Mouse (Mus musculus): ENCODE measurements around the gene Arsj.
A peak's percentile ranks its signal among the peaks of the same experiment; 100 is the strongest.

The Arsj gene

DNA sequence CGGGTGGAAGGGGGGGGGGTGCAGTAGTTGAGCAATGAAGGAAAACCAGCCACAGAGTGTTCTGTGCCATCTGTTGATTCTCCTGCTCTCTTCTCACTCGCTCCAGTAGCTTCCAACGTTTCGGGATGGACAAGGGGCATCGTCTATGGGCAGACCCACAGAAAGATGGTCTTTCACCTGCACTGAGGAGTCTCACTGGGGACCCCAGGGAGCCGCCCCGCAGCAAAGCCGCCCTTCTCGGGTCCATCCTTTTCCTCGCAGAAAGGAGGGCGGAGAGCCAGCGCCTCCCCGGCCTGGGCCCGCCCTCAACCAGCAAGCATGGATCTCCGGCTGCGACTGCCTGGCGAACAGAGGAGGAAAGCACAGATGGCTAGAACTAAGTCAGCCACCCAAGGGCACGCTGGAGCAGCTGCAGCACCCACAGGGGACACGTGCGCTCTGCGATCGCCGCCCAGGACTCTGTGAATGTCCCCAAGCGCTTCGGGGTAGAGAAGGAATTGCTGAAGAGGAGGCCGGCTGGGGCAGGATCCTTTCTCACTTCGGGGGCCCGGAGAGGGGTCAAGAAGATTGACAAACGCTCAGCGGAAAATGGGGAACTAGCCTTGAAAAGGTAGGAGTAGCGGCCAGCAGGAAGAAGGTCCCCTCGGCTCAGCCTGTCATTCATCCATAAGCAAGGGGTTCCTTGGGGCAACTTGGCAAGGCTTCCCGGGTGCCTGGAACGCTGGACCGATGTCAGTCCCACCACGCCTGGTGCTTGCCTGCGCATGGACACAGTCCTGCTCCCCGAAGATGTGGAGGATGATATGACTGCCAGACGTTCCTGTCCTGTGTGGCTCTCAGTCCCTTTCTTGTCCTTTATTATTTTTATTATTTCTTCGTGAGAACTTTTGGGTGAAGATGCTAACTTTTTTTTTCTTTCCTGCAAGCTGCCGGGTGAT lies at the start of gene Arsj:
Gene Arsj, plus strand, starts transcription at position 117 of the 938 bp plus-strand sequence.
- peak; percentile 68 for DNase-seq (ENCODE audit: low spot score)

DNA sequence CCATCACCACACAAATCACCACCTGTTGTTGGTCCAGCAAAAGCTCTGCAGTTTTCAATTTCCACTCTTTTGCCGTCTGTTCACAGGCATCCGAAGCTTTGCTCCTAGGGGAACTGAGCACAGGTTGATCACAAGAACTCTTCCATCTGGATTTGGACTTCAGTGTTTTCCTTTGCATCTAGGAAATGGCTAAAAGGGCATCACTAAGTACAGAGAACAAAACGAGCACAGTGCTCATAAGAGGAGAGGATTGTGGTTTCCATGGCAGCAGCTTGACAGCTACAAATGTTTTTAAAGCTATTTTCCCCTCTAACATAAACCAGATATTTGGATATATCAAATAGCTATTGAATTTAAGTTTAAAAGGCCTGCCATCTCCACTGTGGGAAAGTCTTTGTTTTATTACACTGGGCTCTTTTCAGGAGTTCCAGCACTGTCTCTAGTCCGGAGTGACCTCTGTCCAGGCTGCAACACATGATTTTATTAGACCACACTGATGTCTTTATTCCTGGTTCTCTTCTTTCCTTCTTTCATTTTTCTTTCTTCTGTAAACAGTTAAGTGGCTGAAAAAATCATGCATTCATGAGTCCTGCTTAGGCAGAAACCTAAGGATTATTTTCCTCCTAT lies 38.5 kb upstream of the Arsj start:
- no peak for DNase-seq (ENCODE audit: low spot score)

DNA sequence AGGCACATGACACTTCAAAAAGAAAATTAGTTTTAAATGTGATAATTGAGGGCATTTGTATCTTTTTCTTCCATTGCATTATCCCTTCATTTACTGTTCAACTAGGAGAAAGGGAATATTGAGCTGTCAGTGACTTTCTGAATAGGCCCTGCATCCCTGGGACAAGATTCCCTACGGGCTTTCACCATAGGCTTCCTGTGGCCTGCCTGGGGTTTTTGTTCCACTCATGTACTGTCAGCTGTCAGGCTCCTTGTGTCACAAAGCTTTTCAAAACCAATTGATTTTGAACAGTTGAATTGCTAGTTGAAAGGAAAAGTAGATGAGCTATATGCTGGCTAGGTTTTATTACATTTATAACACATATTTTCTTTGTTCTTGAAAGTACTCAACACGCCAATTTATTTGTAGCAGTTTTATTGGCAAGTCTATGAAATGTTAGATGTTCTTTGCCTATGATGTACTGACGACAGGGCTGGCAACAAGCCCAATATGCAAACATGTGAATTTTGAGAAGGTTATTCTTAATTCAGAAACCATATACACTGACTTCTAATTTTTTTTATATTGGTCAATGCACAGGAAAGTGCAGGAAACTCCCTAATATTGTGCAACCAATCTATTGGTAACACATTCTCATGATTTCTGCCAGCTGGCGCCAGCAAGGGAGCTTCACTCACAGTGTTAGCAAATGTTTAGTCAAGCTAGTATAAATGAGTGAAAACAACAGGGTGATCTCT lies 37.4 kb upstream of the Arsj start:
- DNase-seq (ENCODE audit: low spot score): no peak

DNA sequence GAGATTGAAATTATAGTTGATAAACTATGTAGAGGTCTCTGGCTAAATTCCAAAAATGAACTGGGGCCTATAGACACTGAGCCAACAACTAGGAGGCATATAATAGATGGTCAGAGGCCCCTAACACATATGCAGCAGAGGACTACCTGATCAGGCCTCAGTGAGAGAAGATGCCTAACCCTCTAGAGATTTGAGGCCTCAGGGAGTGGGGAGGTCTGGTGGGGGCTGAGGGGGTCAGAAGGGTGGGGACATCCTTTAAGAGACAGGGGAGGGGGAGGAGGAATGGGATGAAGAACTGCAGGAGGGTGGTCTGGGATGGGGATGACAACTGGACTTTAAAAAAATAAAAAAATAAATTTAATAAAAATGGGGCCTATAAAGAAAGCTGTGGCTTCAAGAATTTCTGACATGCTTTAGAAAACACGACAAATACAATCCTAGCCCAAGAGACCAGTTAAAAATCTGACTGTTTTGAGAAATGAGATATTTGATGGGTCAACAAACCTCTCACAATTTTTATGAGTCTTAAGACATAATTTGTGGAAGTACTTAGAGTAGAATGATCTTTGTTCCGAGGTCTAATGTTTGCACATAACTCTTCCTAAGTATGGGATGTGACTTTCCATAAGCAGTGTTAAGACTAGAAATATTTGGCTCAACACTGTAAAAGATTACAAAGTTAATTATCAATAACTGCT lies 36.7 kb upstream of the Arsj start:
- no peak for DNase-seq (ENCODE audit: low spot score)

DNA sequence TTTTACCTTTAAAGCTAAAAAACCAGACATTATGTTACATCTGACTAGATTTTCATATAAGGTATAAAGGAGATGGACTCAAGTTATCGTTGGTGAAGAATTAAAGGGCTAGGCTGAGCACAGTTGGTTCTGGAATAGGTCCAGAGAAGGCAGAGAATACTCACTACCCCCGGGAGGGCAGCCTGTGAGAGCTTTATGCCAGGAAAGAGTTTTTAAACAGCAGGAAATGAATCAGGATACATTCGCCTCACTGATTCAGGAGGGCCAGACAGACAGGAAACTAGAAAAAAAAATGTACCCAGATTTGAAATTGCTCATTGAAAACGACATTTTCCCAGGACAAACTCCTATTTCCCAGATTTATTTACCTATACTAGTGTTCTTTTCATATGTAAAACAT lies 28.2 kb upstream of the Arsj start:
- no peak for DNase-seq (ENCODE audit: low spot score)

DNA sequence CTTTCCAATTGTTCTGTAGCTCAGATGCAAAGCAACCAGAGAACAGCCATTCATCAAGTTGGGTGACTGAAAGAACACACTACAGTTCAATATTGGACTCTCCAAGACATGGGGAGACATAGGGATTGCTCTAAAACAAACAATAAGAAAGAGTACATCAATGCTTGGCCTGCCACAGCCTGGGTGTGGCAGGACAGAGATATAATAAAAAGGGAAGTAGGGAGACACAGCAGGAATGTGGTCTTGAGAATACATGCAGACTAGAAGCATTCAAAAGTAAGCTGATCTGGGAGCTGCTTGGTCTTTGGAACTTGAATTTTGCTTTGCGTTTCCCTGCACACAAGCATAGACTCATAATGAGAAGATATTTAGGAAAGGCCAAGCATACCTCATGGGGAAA lies 18.7 kb upstream of the Arsj start:
- DNase-seq (ENCODE audit: low spot score): no peak

DNA sequence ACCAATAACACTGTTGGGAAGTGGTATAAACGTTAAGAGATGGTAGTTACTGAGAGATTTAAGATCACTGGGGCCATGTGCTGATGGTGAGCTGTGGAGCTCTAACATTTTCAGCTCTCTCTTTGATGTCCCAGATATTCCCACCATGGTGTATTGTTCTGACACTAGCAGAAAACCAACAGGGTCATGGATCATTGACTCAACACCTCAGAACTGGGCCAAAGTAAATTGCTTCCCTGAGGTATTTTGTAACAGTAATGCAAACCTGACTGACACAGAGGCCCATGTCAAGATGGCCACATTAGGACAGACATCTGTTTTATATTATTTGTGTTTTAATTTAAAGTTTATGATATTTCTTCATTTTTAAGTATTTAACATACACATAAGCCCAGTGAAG lies 3.7 kb upstream of the Arsj start:
- DNase-seq (ENCODE audit: low spot score): no peak

DNA sequence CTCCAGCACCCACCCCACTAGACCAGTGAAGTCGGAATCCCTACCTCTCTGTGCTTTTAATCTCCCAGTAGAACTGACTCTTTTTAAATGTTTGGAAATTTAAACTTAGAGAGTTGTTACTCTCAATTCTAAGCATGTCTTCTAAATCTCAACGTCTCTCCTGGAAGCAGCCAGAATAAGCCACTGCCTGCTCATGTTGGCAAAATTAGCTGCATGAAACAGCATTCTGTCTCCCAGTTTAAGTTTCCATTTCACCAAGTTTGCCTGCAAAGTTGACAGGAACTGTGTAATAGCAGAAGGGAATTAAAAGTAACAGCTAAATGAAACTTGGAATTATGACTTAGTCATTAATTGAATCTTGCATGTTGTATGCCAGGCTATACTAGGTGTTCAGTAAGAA lies 1.1 kb upstream of the Arsj start:
- no peak for DNase-seq (ENCODE audit: low spot score)

DNA sequence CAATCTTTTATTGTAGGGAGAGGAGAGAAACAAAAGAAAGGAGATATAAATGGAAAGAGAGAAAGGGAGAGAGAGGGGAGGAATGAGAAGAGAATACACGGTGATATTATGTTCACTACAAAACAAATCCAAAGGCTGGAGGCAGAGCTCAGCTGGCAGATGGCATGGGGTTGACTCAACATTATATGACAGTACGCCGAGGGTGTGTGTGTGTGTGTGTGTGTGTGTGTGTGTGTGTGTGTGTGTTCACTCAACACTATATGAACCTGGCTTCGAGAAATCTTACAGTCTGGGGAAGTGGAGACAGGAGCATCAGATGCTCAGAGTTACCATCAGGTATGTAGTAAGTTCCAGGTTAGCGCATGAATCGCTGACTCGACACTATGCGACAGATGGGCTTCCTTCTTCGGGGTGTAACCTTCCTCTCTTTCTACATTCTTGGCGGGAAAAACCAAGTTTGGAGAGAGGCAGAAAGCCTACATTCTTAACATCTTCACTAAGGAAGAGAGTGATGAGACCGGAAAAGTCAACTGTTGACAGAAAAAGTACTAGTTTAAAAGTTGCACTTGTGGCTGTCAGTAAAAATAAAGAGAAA lies 456 bp upstream of the Arsj start:
- no peak for DNase-seq (ENCODE audit: low spot score)

DNA sequence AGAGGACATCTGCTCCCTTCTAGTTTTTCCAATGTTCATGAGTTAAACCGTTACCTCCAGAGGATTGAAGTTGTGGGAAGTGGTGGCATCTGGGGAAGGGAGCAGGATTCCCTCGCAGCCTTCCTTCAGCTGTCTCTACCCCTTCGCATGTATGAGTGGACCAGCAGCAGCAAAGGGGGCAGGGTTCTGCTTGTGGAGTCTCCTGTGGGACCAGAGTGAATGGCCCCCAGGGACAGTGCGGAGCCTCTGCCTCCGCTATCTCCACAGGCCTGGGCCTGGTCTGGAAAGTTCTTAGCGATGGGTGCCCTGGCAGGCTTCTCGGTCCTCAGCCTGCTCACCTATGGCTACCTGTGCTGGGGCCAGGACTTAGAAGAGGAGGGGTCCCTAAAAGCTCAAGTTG lies 1.1 kb downstream of the Arsj start:
- no peak for DNase-seq (ENCODE audit: low spot score)

DNA sequence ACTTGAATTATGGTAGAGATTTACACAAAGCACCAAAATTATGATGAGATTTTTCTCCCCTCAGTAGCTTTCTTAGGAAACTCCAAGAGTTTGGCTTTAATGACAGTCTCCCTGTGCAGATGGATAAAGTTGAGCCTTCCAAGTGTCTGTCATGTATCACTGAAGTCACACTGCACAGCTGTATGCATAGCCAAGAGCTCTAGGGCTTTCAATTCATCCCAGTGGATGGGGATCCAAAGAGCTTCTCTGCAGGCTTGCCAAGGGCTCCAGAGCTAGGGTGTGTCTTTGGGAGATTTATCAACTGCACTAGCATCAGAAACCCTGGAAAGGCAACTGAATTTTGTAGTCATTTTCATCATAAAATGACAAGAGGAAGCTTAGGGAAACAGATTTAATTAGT lies 7.1 kb downstream of the Arsj start:
- DNase-seq (ENCODE audit: low spot score): no peak

DNA sequence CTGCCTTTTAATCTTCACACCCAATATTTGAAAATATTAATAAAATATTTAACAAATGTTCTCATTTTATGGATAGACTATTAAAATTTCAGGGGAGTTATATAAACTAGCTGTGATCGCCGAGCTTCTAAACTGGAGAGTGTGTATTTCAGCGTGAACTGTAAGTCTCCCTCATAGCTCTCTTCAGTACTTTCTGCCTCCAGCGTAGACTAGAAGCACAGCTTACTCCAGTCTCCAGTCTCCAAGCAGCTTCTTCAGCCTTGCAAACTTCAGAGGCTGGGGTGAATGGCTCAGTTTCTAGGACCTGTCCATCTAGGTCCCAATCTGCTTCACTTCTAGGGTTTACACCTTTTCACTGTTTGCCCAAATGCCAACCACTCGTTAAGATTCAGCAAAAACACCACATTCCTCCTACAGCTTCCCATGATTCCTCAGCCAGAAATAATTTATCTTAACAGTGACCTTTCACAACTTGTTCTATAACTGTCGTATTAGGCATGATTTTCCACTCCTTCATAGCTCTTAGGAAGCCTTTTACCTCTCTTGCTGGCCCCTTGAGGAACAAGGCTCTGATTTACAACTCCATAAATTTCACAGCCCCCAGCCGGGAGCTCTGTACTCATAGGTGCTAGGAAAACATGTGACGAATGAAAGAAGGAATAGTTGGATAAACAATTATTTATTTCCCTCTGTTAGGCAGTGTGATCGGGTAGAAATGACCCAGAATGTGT lies 9.5 kb downstream of the Arsj start:
- DNase-seq (ENCODE audit: low spot score): no peak

DNA sequence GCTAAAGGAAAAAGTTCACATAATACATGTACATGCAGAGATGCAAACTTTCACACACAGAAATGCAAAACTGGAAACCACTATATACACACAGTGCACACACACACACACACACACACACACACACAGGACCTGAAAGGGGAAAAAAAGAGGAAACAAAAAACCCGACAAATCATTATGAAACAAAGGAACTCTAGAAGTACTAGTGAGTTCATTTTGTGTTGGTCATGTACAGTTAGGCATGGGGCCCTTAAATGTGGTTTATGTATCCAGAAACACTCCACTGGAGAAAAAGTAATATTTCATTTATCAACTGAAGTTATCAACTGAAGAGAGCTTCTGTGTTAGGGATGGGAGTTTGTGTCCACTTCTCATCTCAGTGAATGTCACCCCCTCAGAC lies 10.2 kb downstream of the Arsj start:
- DNase-seq (ENCODE audit: low spot score): no peak

DNA sequence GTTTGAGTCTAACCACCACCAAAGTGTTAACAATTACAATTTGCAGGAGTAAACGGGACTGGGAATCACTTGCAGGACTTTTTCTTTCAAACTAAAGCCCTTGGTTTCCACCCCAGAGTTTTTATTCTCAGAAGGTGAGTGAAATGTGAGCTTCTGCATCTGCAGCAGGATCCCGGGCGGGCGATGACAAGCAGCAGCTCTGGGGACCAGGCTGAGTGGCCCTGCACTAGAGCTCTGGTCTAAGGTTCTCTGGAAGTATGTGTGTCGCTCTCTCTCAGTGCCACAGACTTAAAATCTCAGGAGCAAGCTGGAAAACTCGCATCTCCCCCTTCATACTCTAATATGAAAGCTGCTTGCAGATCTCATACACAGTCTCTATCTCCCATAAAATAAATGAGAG lies 15.8 kb downstream of the Arsj start:
- DNase-seq (ENCODE audit: low spot score): no peak

DNA sequence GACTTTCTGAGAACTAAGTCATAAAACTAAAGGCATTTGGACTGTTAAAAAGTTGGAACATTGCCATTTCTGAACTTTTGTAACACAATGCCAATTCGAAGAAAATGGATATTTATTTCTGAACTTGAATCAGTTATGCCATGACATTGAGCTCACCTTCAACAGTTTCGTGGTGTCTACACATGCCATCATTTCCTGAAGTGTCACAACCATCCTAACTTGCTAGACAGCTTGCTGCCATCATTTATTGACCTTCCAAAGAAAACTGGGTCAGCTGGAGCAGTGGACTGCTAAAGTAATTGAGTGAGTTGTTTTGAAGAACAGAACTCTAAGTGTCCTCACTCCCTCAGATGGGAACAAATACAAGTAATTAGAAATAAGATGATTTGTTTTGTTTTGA lies 16.2 kb downstream of the Arsj start:
- no peak for DNase-seq (ENCODE audit: low spot score)

DNA sequence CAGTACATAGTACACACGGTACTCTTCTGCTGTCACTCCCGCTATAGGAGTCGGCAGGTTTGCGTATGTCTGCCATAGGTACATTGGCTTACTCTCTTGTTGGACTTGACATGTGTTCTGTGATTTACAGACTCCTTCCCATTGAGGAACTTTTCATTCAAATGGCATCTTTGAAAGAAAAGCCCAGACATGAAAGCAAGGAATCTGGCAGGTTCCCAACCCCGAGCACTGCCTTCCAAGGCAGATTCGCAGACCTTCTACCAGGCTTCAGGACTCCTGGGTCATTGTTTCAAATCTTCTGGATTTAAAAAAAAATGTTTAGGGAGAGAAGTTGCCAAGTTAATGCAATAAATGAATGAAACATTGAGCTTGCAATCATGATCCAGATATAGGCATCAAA lies 19.8 kb downstream of the Arsj start:
- no peak for DNase-seq (ENCODE audit: low spot score)

DNA sequence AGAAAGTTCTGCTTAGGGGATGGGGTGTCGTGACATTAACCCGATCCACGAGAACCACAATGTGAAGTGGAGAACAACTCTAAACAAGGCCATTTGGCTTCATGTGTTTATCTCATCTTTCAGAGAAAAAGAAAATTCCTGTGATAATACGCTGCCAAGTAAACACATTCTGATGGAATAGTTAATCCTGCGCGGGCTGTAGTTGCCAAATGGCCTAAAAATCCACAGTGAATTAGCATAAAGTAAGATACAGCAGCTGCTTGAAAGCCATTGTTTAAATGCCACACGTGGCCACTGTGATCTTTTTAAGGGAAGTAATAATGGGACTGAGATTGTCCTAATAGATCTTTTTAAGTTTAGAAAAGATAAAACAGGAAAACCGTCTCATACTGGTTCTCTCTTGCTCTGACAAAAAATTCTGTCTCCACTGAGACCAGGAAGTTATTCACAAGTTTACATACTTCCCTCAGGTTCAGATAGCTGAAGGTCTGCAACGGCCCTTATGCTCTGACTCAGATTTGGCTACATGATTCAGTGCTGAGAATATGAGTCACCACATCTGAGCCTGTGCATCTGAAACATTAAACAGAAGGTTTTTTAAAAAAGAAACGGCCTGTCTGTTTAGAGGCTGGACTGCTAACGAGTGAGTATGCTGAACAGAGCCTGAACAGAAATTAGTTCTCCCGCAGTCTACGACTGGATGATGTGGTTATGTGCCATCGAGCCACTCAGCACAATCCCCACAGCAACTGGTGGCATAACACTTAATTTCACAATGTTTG lies 21.4 kb downstream of the Arsj start:
- DNase-seq (ENCODE audit: low spot score): no peak

DNA sequence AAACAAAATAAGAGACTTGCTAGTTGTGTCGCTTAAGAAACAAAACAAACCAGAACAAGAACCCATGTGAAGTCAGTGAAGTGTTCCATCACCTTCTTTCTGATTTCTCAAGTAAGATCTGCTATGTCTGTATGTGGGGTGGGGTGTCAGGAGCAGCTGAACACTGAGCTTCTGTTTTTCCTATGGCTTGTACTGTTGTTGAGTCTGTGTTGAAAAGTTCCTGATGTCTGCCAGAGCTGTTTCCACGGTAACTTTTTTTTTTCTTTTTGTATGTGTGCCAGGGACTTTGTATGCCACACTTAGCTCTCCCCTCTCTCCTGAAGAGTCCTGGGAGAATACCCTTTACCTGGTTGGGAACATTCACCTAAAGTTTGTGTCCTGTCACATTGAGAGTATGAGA lies 34.0 kb downstream of the Arsj start:
- DNase-seq (ENCODE audit: low spot score): no peak

DNA sequence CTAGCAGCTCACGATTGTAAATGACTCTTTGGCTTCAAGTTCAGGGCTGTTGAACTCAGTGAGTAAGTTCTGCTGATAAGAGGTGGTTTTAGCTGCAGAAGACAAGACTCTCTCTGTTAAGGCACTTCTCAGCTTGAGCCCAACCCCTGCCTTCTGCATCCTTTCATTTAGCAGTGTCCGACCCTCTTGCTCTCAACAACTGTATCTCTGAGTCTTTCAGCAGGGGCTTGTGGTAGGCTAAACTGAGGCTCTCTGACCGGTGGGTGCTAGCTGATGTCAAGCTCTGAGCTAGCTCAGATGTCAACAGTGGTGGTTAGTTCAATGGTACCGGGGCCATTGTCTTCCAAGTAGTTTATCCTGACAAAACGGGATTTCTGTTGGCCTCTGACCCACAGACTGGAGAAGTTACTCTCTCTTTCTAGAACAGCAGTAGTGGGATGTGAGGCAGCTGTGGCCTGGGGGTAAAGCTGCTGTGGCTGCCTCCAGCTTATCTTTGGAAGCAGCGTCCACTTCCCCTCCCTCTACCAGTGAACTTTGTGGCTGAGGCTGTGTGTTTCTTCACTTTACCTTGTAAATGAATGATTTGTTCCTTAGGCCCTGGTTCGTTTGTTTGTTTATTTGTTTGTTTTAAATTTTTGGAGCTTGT lies 34.6 kb downstream of the Arsj start:
- DNase-seq (ENCODE audit: low spot score): no peak

DNA sequence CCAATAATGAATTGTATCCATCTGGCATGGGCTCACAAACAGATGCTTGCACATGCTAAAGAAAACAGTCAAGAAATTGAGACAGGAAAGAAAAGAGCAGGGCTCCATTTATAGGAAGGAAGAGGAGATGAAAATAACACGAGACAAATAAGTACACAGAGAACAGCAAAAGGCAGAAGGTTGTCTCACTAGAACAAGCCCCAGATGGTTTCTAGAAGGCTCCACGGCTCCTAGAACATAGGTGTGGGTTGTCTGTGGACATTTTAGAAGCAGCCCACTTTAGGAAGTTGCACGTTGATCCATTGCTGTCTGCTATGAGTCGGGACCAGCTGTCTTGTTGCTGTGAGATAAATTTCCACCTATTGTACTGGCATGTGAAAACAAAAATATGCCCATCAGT lies 37.2 kb downstream of the Arsj start:
- no peak for DNase-seq (ENCODE audit: low spot score)
